Mouse (Mus musculus) forebrain, embryonic 15.5 days (tissue): ENCODE measurements around the gene Slc6a6. TPM values are rescaled to one million over a fixed set of nuclear protein-coding genes. Genes with fewer than 3 reads are reported as not detected.

Experiments used
- ATAC-seq: fragments of 200-750 bp; cut with Nextera tagmentation; replicated peaks from 2 replicates; pipeline ENCODE4 v1.8.0; 2017; ENCODE audit warnings: mild to moderate bottlenecking, moderate TSS enrichment, moderate library complexity
- H3K27ac ChIP-seq: fragments of 300-500 bp; sonication (generic); replicated peaks from 2 replicates; pipeline ENCODE4 v1.5.1; 2015; ENCODE audit warnings: mild to moderate bottlenecking, inconsistent platforms
- H3K27me3 ChIP-seq: fragments of 300-500 bp; sonication (generic); 2 replicates; pipeline ENCODE4 v1.6.1; 2015; ENCODE audit warnings: inconsistent platforms
- H3K36me3 ChIP-seq: fragments of 300-500 bp; sonication (generic); 2 replicates; pipeline ENCODE4 v1.6.1; 2015; ENCODE audit warnings: mild to moderate bottlenecking, inconsistent platforms
- H3K4me1 ChIP-seq: fragments of 300-500 bp; sonication (generic); 2 replicates; pipeline ENCODE4 v1.6.1; 2015; ENCODE audit warnings: inconsistent platforms
- H3K4me2 ChIP-seq: fragments of 300-500 bp; sonication (generic); replicated peaks from 2 replicates; pipeline ENCODE4 v1.6.1; 2015; ENCODE audit warnings: mild to moderate bottlenecking, inconsistent platforms
- H3K4me3 ChIP-seq: fragments of 300-500 bp; sonication (generic); 2 replicates; pipeline ENCODE4 v1.5.1; 2015; ENCODE audit warnings: mild to moderate bottlenecking, inconsistent platforms
- H3K9ac ChIP-seq: fragments of 300-500 bp; sonication (generic); replicated peaks from 2 replicates; pipeline ENCODE4 v1.6.1; 2015; ENCODE audit warnings: mild to moderate bottlenecking, inconsistent platforms
- H3K9me3 ChIP-seq: fragments of 300-500 bp; sonication (generic); 2 replicates; pipeline ENCODE4 v1.6.1; 2016; ENCODE audit warnings: inconsistent platforms
- WGBS: fragments of 180-500 bp; shearing (Covaris S2); methylation state at CpG from one replicate; pipeline ENCODE4 v1.1.7; 2015; ENCODE audit warnings: mixed read lengths; 5-methylcytosine and 5-hydroxymethylcytosine counted together
- polyA plus RNA-seq: library from polyadenylated mRNA; unstranded; fragments of >200 nt; fragmentation: Nextera tagmentation; extraction: Ambion mirVana; gene quantifications from 2 replicates; pipeline ENCODE4 v1.2.1, GENCODE M21; 2015

Gene Slc6a6
- polyA plus RNA-seq, 1 experiment from 2014 or later: 94.2 TPM

GRCm38 (mm10) chr6:91678506-91679094, 5.3 kb upstream of the Slc6a6 start:
- H3K36me3 ChIP-seq: no peaks in the 10 kb centered on the region
- ATAC-seq: no peak

GRCm38 (mm10) chr6:91679095-91679577, 4.7 kb upstream of the Slc6a6 start:
- Histone ChIP-seq H3K27me3 (no peaks in the 10 kb centered on the region), H3K9ac (no peak overlapping the region), H3K9me3 (no peaks in the 10 kb centered on the region), H3K4me1 (peaks cover 18% of the 10 kb centered on the region), H3K4me2 (no peak overlapping the region), H3K27ac (no peak overlapping the region), H3K36me3 (no peaks in the 10 kb centered on the region), H3K4me3 (no peak overlapping the region)
- no peak for ATAC-seq
- 71% methylated on average over 10 of the region's 10 CpGs for WGBS

More at GRCm38 (mm10) chr6:91678506-91679094, 5.3 kb upstream of the Slc6a6 start:
- no peak overlapping the region for H3K27ac ChIP-seq
- peaks cover 17% of the 10 kb centered on the region for H3K4me1 ChIP-seq
- H3K27me3 ChIP-seq: no peaks in the 10 kb centered on the region
- 54% methylated on average over 12 of the region's 12 CpGs for WGBS
- H3K4me2 ChIP-seq: no peak overlapping the region
- no peaks in the 10 kb centered on the region for H3K9me3 ChIP-seq
- H3K4me3 ChIP-seq: no peak overlapping the region
- no peak overlapping the region for H3K9ac ChIP-seq

- WGBS: 65% methylated on average over 6 of the region's 6 CpGs
- no peak for ATAC-seq
Observed at GRCm38 (mm10) chr6:91679716-91680115, 4.1 kb upstream of the Slc6a6 start.

GRCm38 (mm10) chr6:91681841-91682240, 2.0 kb upstream of the Slc6a6 start:
- Histone ChIP-seq H3K9ac (no peak overlapping the region), H3K27me3 (no peaks in the 10 kb centered on the region), H3K4me2 (no peak overlapping the region), H3K4me3 (no peak overlapping the region), H3K9me3 (no peaks in the 10 kb centered on the region), H3K36me3 (no peaks in the 10 kb centered on the region), H3K4me1 (peaks cover 36% of the 10 kb centered on the region), H3K27ac (no peak overlapping the region)
- ATAC-seq: no peak
- WGBS: 90% methylated on average over 4 of the region's 4 CpGs

More at GRCm38 (mm10) chr6:91679716-91680115, 4.1 kb upstream of the Slc6a6 start:
- no peaks in the 10 kb centered on the region for H3K9me3 ChIP-seq
- H3K4me2 ChIP-seq: no peak overlapping the region
- no peaks in the 10 kb centered on the region for H3K36me3 ChIP-seq
- H3K27me3 ChIP-seq: no peaks in the 10 kb centered on the region
- no peak overlapping the region for H3K9ac ChIP-seq
- peaks cover 18% of the 10 kb centered on the region for H3K4me1 ChIP-seq
- H3K4me3 ChIP-seq: no peak overlapping the region
- no peak overlapping the region for H3K27ac ChIP-seq

- Histone ChIP-seq H3K36me3 (no peaks in the 10 kb centered on the region), H3K4me2 (peak overlapping the region; percentile 85), H3K4me1 (peaks cover 44% of the 10 kb centered on the region), H3K27me3 (no peaks in the 10 kb centered on the region), H3K27ac (peak overlapping the region; percentile 97), H3K9me3 (no peaks in the 10 kb centered on the region), H3K9ac (no peak overlapping the region; the same call in 1 of the 2 replicates), H3K4me3 (0 out of 2 replicates have a peak overlapping the region, but pooled peaks have one; percentile 98)
- 50% methylated on average over 3 of the region's 3 CpGs for WGBS
- ATAC-seq: no peak; the same call in 1 of the 2 replicates
Observed at GRCm38 (mm10) chr6:91683121-91683520, 732 bp upstream of the Slc6a6 start.

GRCm38 (mm10) chr6:91684474-91684829, 599 bp downstream of the Slc6a6 start:
- H3K27ac ChIP-seq: peak overlapping the region; percentile 97
- H3K9me3 ChIP-seq: no peaks in the 10 kb centered on the region
- no peak; the same call in none of the 2 replicates for ATAC-seq
- WGBS: 2% methylated on average over 11 of the region's 13 CpGs
- no peaks in the 10 kb centered on the region for H3K27me3 ChIP-seq
- no peaks in the 10 kb centered on the region for H3K36me3 ChIP-seq
- peak overlapping the region; percentile 85 for H3K4me2 ChIP-seq
- peaks cover 47% of the 10 kb centered on the region for H3K4me1 ChIP-seq
- peak overlapping the region; percentile 98 for H3K4me3 ChIP-seq
- H3K9ac ChIP-seq: peak overlapping the region; percentile 100

GRCm38 (mm10) chr6:91684831-91685532, 1.1 kb downstream of the Slc6a6 start:
- ATAC-seq: peak; percentile 1; the same call in 1 of the 2 replicates
- Histone ChIP-seq H3K4me1 (peaks cover 48% of the 10 kb centered on the region), H3K36me3 (no peaks in the 10 kb centered on the region), H3K27ac (peak overlapping the region; percentile 97), H3K27me3 (no peaks in the 10 kb centered on the region), H3K9me3 (no peaks in the 10 kb centered on the region), H3K4me3 (peak overlapping the region; percentile 98), H3K9ac (peak overlapping the region; percentile 100), H3K4me2 (peak overlapping the region; percentile 85)
- 27% methylated on average over 17 of the region's 17 CpGs for WGBS

GRCm38 (mm10) chr6:91685533-91685883, 1.7 kb downstream of the Slc6a6 start:
- peak overlapping the region; percentile 98 for H3K4me3 ChIP-seq
- 0 out of 2 replicates have a peak overlapping the region, but pooled peaks have one; percentile 97 for H3K27ac ChIP-seq
- peaks cover 53% of the 10 kb centered on the region for H3K4me1 ChIP-seq
- peak overlapping the region; percentile 100 for H3K9ac ChIP-seq
- no peak for ATAC-seq
- H3K4me2 ChIP-seq: peak overlapping the region; percentile 85
- WGBS: 26% methylated on average over 2 of the region's 2 CpGs
- no peaks in the 10 kb centered on the region; the same call in 1 of the 2 replicates for H3K36me3 ChIP-seq
- no peaks in the 10 kb centered on the region for H3K9me3 ChIP-seq
- no peaks in the 10 kb centered on the region for H3K27me3 ChIP-seq

GRCm38 (mm10) chr6:91685896-91686295, 2.0 kb downstream of the Slc6a6 start:
- peak overlapping the region; percentile 85 for H3K4me2 ChIP-seq
- H3K36me3 ChIP-seq: peaks cover 2% of the 10 kb centered on the region; the same call in 1 of the 2 replicates
- H3K4me3 ChIP-seq: peak overlapping the region; percentile 98
- H3K9me3 ChIP-seq: no peaks in the 10 kb centered on the region
- no peak overlapping the region for H3K27ac ChIP-seq
- no peaks in the 10 kb centered on the region for H3K27me3 ChIP-seq
- peaks cover 55% of the 10 kb centered on the region for H3K4me1 ChIP-seq
- H3K9ac ChIP-seq: peak overlapping the region; percentile 100; the same call in 1 of the 2 replicates
- no peak for ATAC-seq
- WGBS: 85% methylated on average over 7 of the region's 7 CpGs

GRCm38 (mm10) chr6:91686597-91686996, 2.7 kb downstream of the Slc6a6 start:
- no peak for ATAC-seq
- no peaks in the 10 kb centered on the region for H3K9me3 ChIP-seq
- H3K36me3 ChIP-seq: peaks cover 2% of the 10 kb centered on the region; the same call in 1 of the 2 replicates
- peaks cover 55% of the 10 kb centered on the region for H3K4me1 ChIP-seq
- peak overlapping the region; percentile 85 for H3K4me2 ChIP-seq
- no peak overlapping the region for H3K9ac ChIP-seq
- H3K4me3 ChIP-seq: peak overlapping the region; percentile 98
- WGBS: 26% methylated on average over 4 of the region's 4 CpGs
- H3K27me3 ChIP-seq: no peaks in the 10 kb centered on the region
- no peak overlapping the region for H3K27ac ChIP-seq

- peaks cover 5% of the 10 kb centered on the region; the same call in 1 of the 2 replicates for H3K36me3 ChIP-seq
- H3K27ac ChIP-seq: no peak overlapping the region
- no peak overlapping the region for H3K9ac ChIP-seq
- no peaks in the 10 kb centered on the region for H3K9me3 ChIP-seq
- 80% methylated on average over 6 of the region's 6 CpGs for WGBS
- no peaks in the 10 kb centered on the region for H3K27me3 ChIP-seq
- peaks cover 55% of the 10 kb centered on the region for H3K4me1 ChIP-seq
- ATAC-seq: no peak
- no peak overlapping the region for H3K4me3 ChIP-seq
- H3K4me2 ChIP-seq: no peak overlapping the region
Observed at GRCm38 (mm10) chr6:91688021-91688420, 4.2 kb downstream of the Slc6a6 start.

- H3K9me3 ChIP-seq: no peaks in the 10 kb centered on the region
- peaks cover 54% of the 10 kb centered on the region for H3K4me1 ChIP-seq
- no peak overlapping the region for H3K9ac ChIP-seq
- no peak for ATAC-seq
- H3K4me3 ChIP-seq: no peak overlapping the region
- H3K27me3 ChIP-seq: no peaks in the 10 kb centered on the region
- no peak overlapping the region for H3K4me2 ChIP-seq
- no peak overlapping the region for H3K27ac ChIP-seq
- peaks cover 5% of the 10 kb centered on the region; the same call in 1 of the 2 replicates for H3K36me3 ChIP-seq
Observed at GRCm38 (mm10) chr6:91689231-91689630, 5.4 kb downstream of the Slc6a6 start.
